Mouse (Mus musculus) CH12.LX (cell line): ENCODE results near the gene Hamp. TPM values are rescaled to one million over a fixed set of nuclear protein-coding genes. Genes with fewer than 3 reads are reported as not detected.

Source experiments
- DNase-seq: peaks from one replicate; pipeline ENCODE4 v3.0.0-alpha.2; 2013; ENCODE audit errors: extremely low read depth
- H3K27ac ChIP-seq: 2 replicates; pipeline ENCODE4 v1.5.1; 2012; ENCODE audit warnings: low read depth, mild to moderate bottlenecking, control low read depth, moderate library complexity; ENCODE audit not compliant: insufficient read depth
- H3K27me3 ChIP-seq: replicated peaks from 2 replicates; pipeline ENCODE3; 2012; ENCODE audit warnings: inconsistent platforms
- H3K36me3 ChIP-seq, 2 experiments: replicated peaks in 1 of 2; 2 replicates each; pipeline versions ENCODE3 to v1.6.1; 2012; ENCODE audit warnings: inconsistent platforms in 1 of 2, low read length in 1 of 2, mild to moderate bottlenecking in 1 of 2, mixed read lengths in 1 of 2, moderate library complexity in 1 of 2; ENCODE audit not compliant: control insufficient read depth in 1 of 2, insufficient read depth in 1 of 2
- H3K4me1 ChIP-seq, 2 experiments: 2 replicates each; pipeline ENCODE4 v1.6.1; 2012; ENCODE audit warnings: inconsistent platforms in 1 of 2, moderate library complexity in 1 of 2; ENCODE audit not compliant: insufficient read depth in 2 of 2, control insufficient read depth in 1 of 2
- H3K4me2 ChIP-seq: 2 replicates; pipeline ENCODE4 v1.6.1; 2012; ENCODE audit warnings: low read depth, mild to moderate bottlenecking, control low read depth; ENCODE audit not compliant: poor library complexity, insufficient read depth, severe bottlenecking
- H3K4me3 ChIP-seq, 3 experiments: fragments of 150-350 bp in 1 of 3; sonication (generic) in 1 of 3; replicated peaks in 1 of 3; 2 replicates each; pipeline versions ENCODE3 to v1.5.1; 2011 to 2012; ENCODE audit warnings: low read depth in 2 of 3, low read length in 2 of 3, mild to moderate bottlenecking in 2 of 3, moderate library complexity in 2 of 3, control low read depth in 1 of 3, improper control_type of control experiment in 1 of 3, inconsistent platforms in 1 of 3, mixed read lengths in 1 of 3; ENCODE audit not compliant: poor library complexity in 1 of 3
- H3K79me2 ChIP-seq: replicated peaks from 2 replicates; pipeline ENCODE4 v1.6.1; 2012; ENCODE audit warnings: mild to moderate bottlenecking, moderate library complexity; ENCODE audit not compliant: control insufficient read depth, poor library complexity, insufficient read depth, severe bottlenecking; ENCODE audit errors: extremely low read depth
- H3K9ac ChIP-seq: 2 replicates; pipeline ENCODE4 v1.6.1; 2012; ENCODE audit warnings: low read depth, mild to moderate bottlenecking, control low read depth, moderate library complexity; ENCODE audit not compliant: insufficient read depth
- H3K9me3 ChIP-seq: replicated peaks from 2 replicates; pipeline ENCODE3; 2012; ENCODE audit warnings: low read length, inconsistent platforms, mixed read lengths
- CHD2 ChIP-seq: IDR thresholded peaks from 2 replicates; pipeline ENCODE4 v1.6.1; 2011; ENCODE audit warnings: low read length, improper control_type of control experiment
- CTCF ChIP-seq, 2 experiments: IDR thresholded peaks in 1 of 2; conservative IDR thresholded peaks in 1 of 2; 2 replicates each; pipeline ENCODE4 v1.5.1; 2011 to 2012; ENCODE audit warnings: low read depth in 2 of 2, low read length in 2 of 2, improper control_type of control experiment in 1 of 2, inconsistent platforms in 1 of 2, mild to moderate bottlenecking in 1 of 2, moderate library complexity in 1 of 2
- E2F4 ChIP-seq: IDR thresholded peaks from 2 replicates; pipeline ENCODE4 v1.6.1; 2011; ENCODE audit warnings: low read depth, low read length, improper control_type of control experiment; ENCODE audit not compliant: insufficient replicate concordance
- KAT2A ChIP-seq: IDR thresholded peaks from 2 replicates; pipeline ENCODE4 v1.6.1; 2012; ENCODE audit warnings: low read length, improper control_type of control experiment, inconsistent platforms; ENCODE audit not compliant: insufficient replicate concordance
- NRF1 ChIP-seq: IDR thresholded peaks from 2 replicates; pipeline ENCODE4 v1.6.1; 2014; ENCODE audit warnings: low read depth, mild to moderate bottlenecking, inconsistent platforms, low read length, improper control_type of control experiment, moderate library complexity
- POLR2AphosphoS2 ChIP-seq: IDR thresholded peaks from 2 replicates; pipeline ENCODE4 v1.6.1; 2011; ENCODE audit warnings: low read depth, low read length, improper control_type of control experiment
- RCOR1 ChIP-seq: conservative IDR thresholded peaks from 2 replicates; pipeline ENCODE4 v1.6.1; 2012; ENCODE audit warnings: low read depth, mild to moderate bottlenecking, inconsistent platforms, low read length, improper control_type of control experiment
- SMC3 ChIP-seq: IDR thresholded peaks from 2 replicates; pipeline ENCODE4 v1.6.1; 2011; ENCODE audit warnings: low read depth, low read length, improper control_type of control experiment
- UBTF ChIP-seq: IDR thresholded peaks from 2 replicates; pipeline ENCODE4 v1.6.1; 2012; ENCODE audit warnings: low read depth, mild to moderate bottlenecking, inconsistent platforms, low read length, improper control_type of control experiment, moderate library complexity
- USF2 ChIP-seq: conservative IDR thresholded peaks from 2 replicates; pipeline ENCODE4 v1.6.1; 2011; ENCODE audit warnings: low read depth, low read length, improper control_type of control experiment
- dilution Hi-C: fragments of 300-500 bp; cut with MboI; formaldehyde crosslinking; loops from 2 replicates; pipeline ENCODE4 v1.14.3; 2020; ENCODE audit warnings: low sequenced_read_pairs; ENCODE audit not compliant: extremely low pct_unique_long_range_greater_than_20kb, extremely low pct_ligation_motif_present
- in situ Hi-C: fragments of 300-500 bp; cut with MboI; formaldehyde crosslinking; loops from 3 replicates; pipeline ENCODE4 v1.14.3; 2019; ENCODE audit warnings: low sequenced_read_pairs, low pct_ligation_motif_present, low pct_unique_long_range_greater_than_20kb, mixed read lengths
- polyA plus RNA-seq: library from polyadenylated mRNA; unstranded; fragments of >175 nt; gene quantifications from 2 replicates; pipeline ENCODE4 v1.2.1, GENCODE M21; 2012; ENCODE audit warnings: low read depth; ENCODE audit not compliant: insufficient read length
- total RNA-seq, 2 experiments: library from RNA; depleted of rRNA; stranded (reverse); fragments of 300-350 nt in 1 of 2; fragments of >200 nt in 1 of 2; gene quantifications; 2 replicates each; pipeline ENCODE4 v1.2.3; 2012 to 2014

Hamp gene
- total and polyA plus RNA-seq, 3 experiments, result not detected

DNA sequence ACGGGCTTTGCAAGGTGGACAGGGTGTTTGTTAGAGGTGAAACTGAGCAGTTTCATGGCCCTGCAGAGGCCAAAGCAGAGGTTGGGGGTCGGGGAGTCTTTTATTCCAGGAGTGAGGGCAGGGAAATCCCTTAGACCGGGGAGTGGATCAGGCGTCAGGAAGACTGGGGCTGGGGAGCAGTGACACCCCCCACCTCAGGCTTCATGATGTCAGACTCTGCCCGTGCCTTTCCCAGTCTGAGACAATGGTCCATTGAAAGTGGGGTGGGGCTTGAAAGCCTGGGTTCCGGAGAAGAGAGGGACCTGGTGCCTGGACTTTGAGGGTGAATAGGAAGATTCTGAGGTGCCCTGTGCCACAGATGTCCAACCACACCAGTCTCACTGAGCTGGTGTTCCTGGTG lies 27.1 kb downstream of the Hamp start:
- Histone ChIP-seq H3K36me3 (no peaks in the 10 kb centered on the region), H3K27ac (no peak overlapping the region), H3K9ac (no peak overlapping the region), H3K4me3 (no peak overlapping the region), H3K4me2 (no peak overlapping the region), H3K4me1 (peaks cover 5 to 15% of the 10 kb centered on the region in 2 experiments; a peak in 3 of 4 replicates), H3K27me3 (no peaks in the 10 kb centered on the region), H3K9me3 (no peaks in the 10 kb centered on the region), H3K79me2 (no peaks in the 10 kb centered on the region)
- dilution Hi-C loops (no loop called here), in situ Hi-C loops (no loop called here)
- TF ChIP-seq KAT2A, result no peak
- DNase-seq, result no peak

DNA sequence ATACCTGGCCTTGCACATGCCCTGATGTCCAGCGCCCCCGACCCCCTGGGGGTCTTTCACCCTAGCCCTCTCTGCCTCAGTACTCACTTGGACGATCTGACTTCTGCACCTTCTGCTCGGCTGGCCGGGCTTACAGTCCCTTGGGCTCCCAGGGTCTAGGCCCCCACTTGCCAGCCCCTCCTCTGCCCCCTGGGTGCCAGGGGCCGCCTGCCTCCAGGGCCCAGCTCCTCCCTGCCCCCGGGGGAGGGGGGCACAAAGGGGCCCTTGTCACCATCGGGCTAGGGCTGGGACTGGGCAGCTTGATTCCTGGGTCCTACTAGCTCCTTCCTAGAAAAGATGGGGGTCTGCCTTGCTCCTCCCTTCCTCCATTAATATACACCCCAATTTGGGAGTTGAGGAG lies 29.1 kb downstream of the Hamp start, which contains the start of gene Mag:
Gene Mag, minus strand, starts transcription at position 142 of the 400 bp plus-strand sequence.
- dilution Hi-C loops (no loop called here), in situ Hi-C loops (loop anchor here (5.0 kb wide), 1 partner anchor 37 kb away; no protein-coding TSS in a partner anchor)
- Histone ChIP-seq H3K79me2 (no peaks in the 10 kb centered on the region), H3K27ac (no peak within 1 kb of the TSS), H3K4me3 (no peak within 1 kb of the TSS), H3K36me3 (no peaks in the 10 kb centered on the region), H3K4me2 (no peak within 1 kb of the TSS), H3K27me3 (no peaks in the 10 kb centered on the region), H3K9me3 (no peaks in the 10 kb centered on the region), H3K4me1 (peaks cover 5 to 12% of the 10 kb centered on the region in 2 experiments; a peak in 3 of 4 replicates), H3K9ac (no peak within 1 kb of the TSS)
- DNase-seq, result no peak
- no peak for TF ChIP-seq SMC3
- no peak for TF ChIP-seq CHD2

DNA sequence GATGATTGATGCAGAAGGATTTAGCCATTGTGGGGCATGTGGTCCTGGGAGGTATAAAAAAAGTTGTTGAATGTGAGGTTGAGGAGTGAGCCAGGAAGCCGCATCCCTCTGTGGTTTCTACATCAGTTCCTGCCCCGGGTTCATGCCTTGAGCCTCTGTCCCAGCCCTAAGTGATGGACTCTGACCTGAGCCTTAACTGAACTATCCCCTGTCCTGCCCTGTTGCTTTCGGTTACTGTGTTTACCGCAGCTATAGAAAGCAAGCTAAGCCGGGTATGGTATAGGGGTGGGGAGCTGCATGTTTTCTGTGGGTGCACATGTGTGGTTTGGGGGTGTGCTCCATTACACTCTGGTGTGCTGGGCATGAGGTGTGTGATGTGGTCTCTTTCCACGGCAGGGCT lies 34.1 kb downstream of the Hamp start:
- dilution Hi-C loops (no loop called here), in situ Hi-C loops (loop anchor here (5.0 kb wide), 1 partner anchor 32 kb away; no protein-coding TSS in a partner anchor)
- H3K9ac ChIP-seq, result no peak overlapping the region

More for the DNA sequence above, 34.1 kb downstream of the Hamp start:
- Histone ChIP-seq H3K27me3 (peaks cover 2% of the 10 kb centered on the region), H3K4me2 (no peak overlapping the region), H3K4me3 (no peak overlapping the region), H3K79me2 (no peaks in the 10 kb centered on the region), H3K36me3 (no peaks in the 10 kb centered on the region), H3K4me1 (peaks cover 0 to 8% of the 10 kb centered on the region in 2 experiments; a peak in 2 of 4 replicates), H3K27ac (no peak overlapping the region), H3K9me3 (no peaks in the 10 kb centered on the region)
- no peak for DNase-seq
- TF ChIP-seq E2F4 (no peak), NRF1 (no peak), USF2 (no peak), RCOR1 (no peak), UBTF (no peak), CTCF (conservative IDR thresholded peaks at IDR 0.05 in 1 of 2, IDR thresholded peaks at IDR 0.05 in 1 of 2; ENCODE audit: low read depth in 2 of 2, low read length in 2 of 2) (no peak), POLR2AphosphoS2 (no peak), CHD2 (no peak)
